Mouse (Mus musculus) olfactory bulb, adult 2 months (tissue): ENCODE measurements around the gene Ccdc172.

Experiments used
- CTCF ChIP-seq: fragments of 200-500 bp; IDR thresholded peaks from 2 replicates; pipeline ENCODE4 v1.5.1; 2012; ENCODE audit warnings: low read depth, mild to moderate bottlenecking, low read length, moderate library complexity; ENCODE audit not compliant: insufficient read depth
- POLR2A ChIP-seq: fragments of 200-500 bp; IDR thresholded peaks from 2 replicates; pipeline ENCODE4 v1.6.1; 2012; ENCODE audit warnings: mild to moderate bottlenecking, low read depth, low read length, moderate library complexity; ENCODE audit not compliant: insufficient read depth

- no peak for TF ChIP-seq CTCF
- TF ChIP-seq POLR2A = no peak
Observed at GRCm38 (mm10) chr19:58521696-58522095, 9.9 kb downstream of the Ccdc172 start.
